Mouse (Mus musculus): Measurements from ENCODE around the gene Tcirg1.

Tcirg1 gene

GRCm38 (mm10) chr19:3849251-3849650 is 57.7 kb downstream of the Tcirg1 start:
- no peak for DNase-seq

GRCm38 (mm10) chr19:3848207-3848808 is 58.6 kb downstream of the Tcirg1 start:
- DNase-seq: no peak

GRCm38 (mm10) chr19:3847711-3848110 is 59.2 kb downstream of the Tcirg1 start:
- DNase-seq: no peak

- no peak for DNase-seq
Observed at GRCm38 (mm10) chr19:3846676-3847604, 60.0 kb downstream of the Tcirg1 start.
